Mouse (Mus musculus): Measurements from ENCODE around the gene Sept9.

GRCm38 (mm10) chr11:117151461-117151860 is 48.0 kb upstream of the Sept9 start:
- TF ChIP-seq CTCF (IDR thresholded peaks at IDR 0.05; ENCODE audit: low read depth, low read length) (no peak), GATA1 (IDR thresholded peaks at IDR 0.05; ENCODE audit: borderline replicate concordance, low read length) (no peak), POLR2AphosphoS5 (IDR thresholded peaks at IDR 0.05; ENCODE audit: insufficient replicate concordance, low read depth, low read length) (no peak), TAL1 (conservative IDR thresholded peaks at IDR 0.05; ENCODE audit: low read depth, low read length) (no peak), GATA2 (IDR thresholded peaks at IDR 0.05; ENCODE audit: borderline replicate concordance, low read depth, low read length) (no peak)

Measured in G1E (cell line).